ENCODE assay signal across 1 mouse cellular context in genomic region chr13:13358602-13359001, GRCm38 (mm10). TPM values are rescaled to one million over a fixed set of nuclear protein-coding genes. Genes with fewer than 3 reads are reported as not detected.
"Had no signal": no experiment of that assay in that cellular context is flagged by ENCODE, and none has a peak within 500 bp of the region (broad histone marks: within the 10 kb centered on the region; RNA-seq: fewer than 3 reads in every experiment).

No protein-coding gene starts in this region.

RNA-seq across cellular contexts. Expression of gene Gpr137b, which starts 35.2 kb away (rescaled TPM):
- total RNA-seq: granulocyte monocyte progenitor cell, adult 5-6 weeks had no signal
